ENCODE assay signal across 8 mouse cellular contexts in genomic region chr9:77655935-77656288, GRCm38 (mm10). TPM values are rescaled to one million over a fixed set of nuclear protein-coding genes. Genes with fewer than 3 reads are reported as not detected.
DNase-seq lines count a peak whose midpoint lies in the region; ATAC-seq and TF ChIP-seq lines count a peak whose summit lies in the region.

No protein-coding gene starts in this region.

- no peaks in the 10 kb centered on the region for H3K36me3 ChIP-seq in E14TG2a.4 (ENCODE audit: insufficient read depth, low read length)
- H3K36me3 ChIP-seq in lung, embryonic 16.5 days (ENCODE audit: control insufficient read depth, insufficient read depth, low read length): no peaks in the 10 kb centered on the region

- H3K4me2 ChIP-seq in lung, embryonic 16.5 days (ENCODE audit: low read depth, low read length): peak overlapping the region; percentile 100

- DNase-seq in adrenal gland, postnatal 36 days: peak; percentile 38 to 62
- DNase-seq in heart, postnatal 4 days: peak; percentile 65
- peak; percentile 32 for DNase-seq in layer of hippocampus, adult 9-11 months
- DNase-seq in ovary, postnatal 36 days (ENCODE audit: low spot score): peak; percentile 29
- no peak for DNase-seq in Muller cell, postnatal 12 days (ENCODE audit: inconsistent ontology term)

- peak overlapping the region; percentile 84 for H3K4me3 ChIP-seq in E14TG2a.4 (replicated peaks; ENCODE audit: low read length)
- peak overlapping the region; percentile 36 for H3K4me3 ChIP-seq in embryonic fibroblast, embryonic 13.5 days (ENCODE audit: insufficient read depth, low read length)
- peak overlapping the region; percentile 61 for H3K4me3 ChIP-seq in lung, embryonic 16.5 days (ENCODE audit: low read length)

- peak; percentile 55 for ATAC-seq in lung, embryonic 16.5 days (ENCODE audit: low read depth)

- peaks cover 22% of the 10 kb centered on the region for H3K27me3 ChIP-seq in E14TG2a.4 (ENCODE audit: insufficient read depth, low read length)
- H3K27me3 ChIP-seq in lung, embryonic 16.5 days (ENCODE audit: control insufficient read depth, insufficient read depth, low read depth, low read length): peaks cover 5% of the 10 kb centered on the region; the same call in 1 of the 2 replicates

- H3K4me1 ChIP-seq in E14TG2a.4 (replicated peaks; ENCODE audit: low read depth, low read length): peaks cover 7% of the 10 kb centered on the region; the same call in 1 of the 2 replicates
- H3K4me1 ChIP-seq in embryonic fibroblast, embryonic 13.5 days (ENCODE audit: control insufficient read depth, insufficient read depth, low read length): no peaks in the 10 kb centered on the region
- peaks cover 6% of the 10 kb centered on the region; the same call in 1 of the 2 replicates for H3K4me1 ChIP-seq in lung, embryonic 16.5 days (replicated peaks; ENCODE audit: control insufficient read depth, insufficient read depth, low read length)

- no peak for TF ChIP-seq POLR2A in embryonic fibroblast, embryonic 13.5 days (IDR thresholded peaks at IDR 0.05; ENCODE audit: low read depth, low read length)

- H3K27ac ChIP-seq in embryonic fibroblast, embryonic 13.5 days (ENCODE audit: insufficient read depth, low read length): no peak overlapping the region
- H3K27ac ChIP-seq in lung, embryonic 16.5 days (ENCODE audit: low read length): no peak overlapping the region

- H3K9ac ChIP-seq in lung, embryonic 16.5 days (ENCODE audit: low read length): peak overlapping the region; percentile 66; the same call in 1 of the 2 replicates

- no peaks in the 10 kb centered on the region for H3K9me3 ChIP-seq in E14TG2a.4 (ENCODE audit: low read length)
- H3K9me3 ChIP-seq in lung, embryonic 16.5 days (ENCODE audit: control insufficient read depth, low read length): no peaks in the 10 kb centered on the region

- TF ChIP-seq CTCF in E14TG2a.4 (conservative IDR thresholded peaks at IDR 0.05; ENCODE audit: low read length): peak; percentile 68
- TF ChIP-seq CTCF in embryonic fibroblast, embryonic 13.5 days (IDR thresholded peaks at IDR 0.05; ENCODE audit: borderline replicate concordance, insufficient read depth, low read length): no peak

- 0% methylated on average over 7 of the region's 7 CpGs for WGBS in lung, embryonic 16.5 days

RNA-seq across cellular contexts. Expression of gene Klhl31, which starts 19.6 kb away (rescaled TPM):
- not detected for total RNA-seq in adrenal gland, postnatal 36 days (2021)
- not detected in 2 replicates for polyA plus RNA-seq in embryonic fibroblast, embryonic 13.5 days (2011; ENCODE audit: insufficient read length, low read depth, missing spikeins)
- total RNA-seq in heart, postnatal 4 days (2021): 10 to 100 TPM; 94.8 to 96.7 TPM
- 1.5 and 2.7 TPM in 2 replicates for polyA plus RNA-seq in lung, embryonic 16.5 days (2015; fragmentation: Nextera tagmentation; extraction: Ambion mirVana)

Comparison
In these comparisons a context has a peak if more than half of its experiments do, and no peak if none do; other contexts are left out.
1. RNA of gene Klhl31, which starts 19.6 kb away (total RNA-seq): 94.8 to 96.7 TPM in heart, postnatal 4 days; not detected in adrenal gland, postnatal 36 days; every median in the first group is over 10 times any median in the second.
2. Peak in every context shown above with its lines, with median percentiles within 50 percentile points of each other: H3K4me3 ChIP-seq.